Mouse (Mus musculus) left cerebral cortex, postnatal 4 days (tissue): ENCODE measurements around the gene Slc24a3. TPM values are rescaled to one million over a fixed set of nuclear protein-coding genes. Genes with fewer than 3 reads are reported as not detected.

Source experiments
- DNase-seq: peaks from one replicate; pipeline ENCODE4 v3.0.0-alpha.2; 2022
- intact Hi-C: fragments of 180-260 bp; cut with DNase I; formaldehyde crosslinking; loops from one replicate; pipeline ENCODE4 v1.15.1; 2025
- total RNA-seq, 2 experiments: library from RNA; stranded (reverse); gene quantifications; 2 replicates each; pipeline ENCODE4 v1.2.3; 2021

Slc24a3 gene
- total RNA-seq, 2 experiments from 2014 or later = 74.8 to 87.6 TPM

GRCm38 (mm10) chr2:145597866-145598265 is 430.3 kb downstream of the Slc24a3 start:
- no peak for DNase-seq
- intact Hi-C loops = no loop called here

GRCm38 (mm10) chr2:145607844-145608243 is 440.3 kb downstream of the Slc24a3 start:
- intact Hi-C loops = no loop called here
- no peak for DNase-seq

GRCm38 (mm10) chr2:145610796-145611705 is 443.5 kb downstream of the Slc24a3 start:
- intact Hi-C loops = no loop called here
- peak; percentile 30 for DNase-seq

- no peak for DNase-seq
- intact Hi-C loops = no loop called here
Measured at GRCm38 (mm10) chr2:145612937-145613336, 445.4 kb downstream of the Slc24a3 start.

- DNase-seq = no peak
- intact Hi-C loops = no loop called here
Measured at GRCm38 (mm10) chr2:145613705-145614104, 446.2 kb downstream of the Slc24a3 start.

- peak; percentile 31 for DNase-seq
- intact Hi-C loops = no loop called here
Measured at GRCm38 (mm10) chr2:145619688-145620087, 452.1 kb downstream of the Slc24a3 start.

- DNase-seq = no peak
Measured at GRCm38 (mm10) chr2:145620709-145621108, 453.2 kb downstream of the Slc24a3 start.

GRCm38 (mm10) chr2:145621119-145621518 is 453.6 kb downstream of the Slc24a3 start:
- intact Hi-C loops = no loop called here
- no peak for DNase-seq

More at GRCm38 (mm10) chr2:145620709-145621108, 453.2 kb downstream of the Slc24a3 start:
- intact Hi-C loops = no loop called here

- intact Hi-C loops = no loop called here
- DNase-seq = no peak
Measured at GRCm38 (mm10) chr2:145631123-145631798, 463.7 kb downstream of the Slc24a3 start.

- intact Hi-C loops = no loop called here
- no peak for DNase-seq
Measured at GRCm38 (mm10) chr2:145631799-145632174, 464.2 kb downstream of the Slc24a3 start.

- DNase-seq = no peak
- intact Hi-C loops = no loop called here
Measured at GRCm38 (mm10) chr2:145633811-145634210, 466.3 kb downstream of the Slc24a3 start.

- intact Hi-C loops = no loop called here
- DNase-seq = no peak
Measured at GRCm38 (mm10) chr2:145640255-145640984, 472.9 kb downstream of the Slc24a3 start.

- intact Hi-C loops = no loop called here
- no peak for DNase-seq
Measured at GRCm38 (mm10) chr2:145655373-145655960, 487.9 kb downstream of the Slc24a3 start.

GRCm38 (mm10) chr2:145656121-145656520 is 488.6 kb downstream of the Slc24a3 start:
- intact Hi-C loops = no loop called here

GRCm38 (mm10) chr2:145656716-145657115 is 489.2 kb downstream of the Slc24a3 start:
- intact Hi-C loops = no loop called here
- no peak for DNase-seq

More at GRCm38 (mm10) chr2:145656121-145656520, 488.6 kb downstream of the Slc24a3 start:
- no peak for DNase-seq

GRCm38 (mm10) chr2:145661242-145661641 is 493.7 kb downstream of the Slc24a3 start:
- intact Hi-C loops = no loop called here
- DNase-seq = no peak

GRCm38 (mm10) chr2:145663899-145664298 is 496.3 kb downstream of the Slc24a3 start:
- no peak for DNase-seq
- intact Hi-C loops = no loop called here

GRCm38 (mm10) chr2:145664311-145664710 is 496.8 kb downstream of the Slc24a3 start:
- intact Hi-C loops = no loop called here
- no peak for DNase-seq

- DNase-seq = no peak
- intact Hi-C loops = no loop called here
Measured at GRCm38 (mm10) chr2:145668135-145668534, 500.6 kb downstream of the Slc24a3 start.

- intact Hi-C loops = no loop called here
- no peak for DNase-seq
Measured at GRCm38 (mm10) chr2:145670131-145670530, 502.6 kb downstream of the Slc24a3 start.
